Mouse (Mus musculus): ENCODE measurements around the gene Rhbdf1. TPM values are rescaled to one million over a fixed set of nuclear protein-coding genes. Genes with fewer than 3 reads are reported as not detected.

Gene Rhbdf1
- total and polyA plus RNA-seq, 3 experiments = 0.30 to 2.5 (median 0.91) TPM

- no peak for ATAC-seq (ENCODE audit: extremely low read depth, insufficient number of reproducible peaks, low FRiP score, poor library complexity, severe bottlenecking)
- no peak for DNase-seq (ENCODE audit: low spot score)
- Histone ChIP-seq H3K36me3 (replicated peaks) (peaks cover 12% of the 10 kb centered on the region), H3K9me3 (replicated peaks) (no peaks in the 10 kb centered on the region), H3K4me3 (ENCODE audit: low read depth, low read length) (no peak overlapping the region), H3K4me1 (ENCODE audit: insufficient read depth, low read depth, low read length) (peaks cover 4% of the 10 kb centered on the region), H3K27me3 (ENCODE audit: insufficient read depth, low read length) (peaks cover 30% of the 10 kb centered on the region)
- TF ChIP-seq CTCF (IDR thresholded peaks at IDR 0.05; ENCODE audit: low read depth, low read length) = no peak
- no peak for TF ChIP-seq GATA2 (IDR thresholded peaks at IDR 0.05; ENCODE audit: borderline replicate concordance, low read depth, low read length)
- TF ChIP-seq POLR2AphosphoS5 (IDR thresholded peaks at IDR 0.05; ENCODE audit: insufficient replicate concordance, low read depth, low read length) = no peak
- TF ChIP-seq TAL1 (conservative IDR thresholded peaks at IDR 0.05; ENCODE audit: low read depth, low read length) = no peak
- no peak for TF ChIP-seq GATA1 (IDR thresholded peaks at IDR 0.05; ENCODE audit: borderline replicate concordance, low read length)
Observed at GRCm38 (mm10) chr11:32186031-32186430, 36.1 kb downstream of the Rhbdf1 start.

DNA sequence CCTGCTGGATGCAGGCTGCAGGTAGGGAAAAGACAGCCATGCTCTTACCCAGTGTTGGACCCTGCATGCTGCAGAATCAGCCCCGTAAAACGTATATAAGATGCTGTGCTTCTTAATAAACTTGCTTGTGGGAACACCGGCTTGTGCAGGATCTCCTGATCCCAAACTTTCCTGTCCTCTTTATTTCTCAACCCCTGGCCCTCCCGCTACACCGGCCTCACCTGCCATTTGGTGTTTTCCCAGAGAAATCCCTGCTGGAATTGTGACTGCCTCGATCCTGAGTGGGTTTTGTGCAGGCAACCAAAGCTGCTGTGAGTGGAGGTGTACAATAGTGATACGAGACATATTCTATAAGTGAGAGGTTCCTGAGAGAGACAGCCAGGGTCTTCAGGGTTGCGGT, 37.6 kb downstream of the Rhbdf1 start:
- TF ChIP-seq GATA1 (IDR thresholded peaks at IDR 0.05; ENCODE audit: borderline replicate concordance, low read length) (no peak), TAL1 (conservative IDR thresholded peaks at IDR 0.05; ENCODE audit: low read depth, low read length) (no peak), CTCF (IDR thresholded peaks at IDR 0.05; ENCODE audit: low read depth, low read length) (no peak), POLR2AphosphoS5 (IDR thresholded peaks at IDR 0.05; ENCODE audit: insufficient replicate concordance, low read depth, low read length) (no peak), GATA2 (IDR thresholded peaks at IDR 0.05; ENCODE audit: borderline replicate concordance, low read depth, low read length) (no peak)
- no peak for ATAC-seq (ENCODE audit: extremely low read depth, insufficient number of reproducible peaks, low FRiP score, poor library complexity, severe bottlenecking)
- H3K9me3 ChIP-seq (replicated peaks) = no peaks in the 10 kb centered on the region
- no peaks in the 10 kb centered on the region for H3K36me3 ChIP-seq (replicated peaks)
- no peak overlapping the region for H3K4me3 ChIP-seq (ENCODE audit: low read depth, low read length)
- peaks cover under 1% of the 10 kb centered on the region for H3K4me1 ChIP-seq (ENCODE audit: insufficient read depth, low read depth, low read length)
- DNase-seq (ENCODE audit: low spot score) = no peak
- H3K27me3 ChIP-seq (ENCODE audit: insufficient read depth, low read length) = peaks cover 24% of the 10 kb centered on the region

DNA sequence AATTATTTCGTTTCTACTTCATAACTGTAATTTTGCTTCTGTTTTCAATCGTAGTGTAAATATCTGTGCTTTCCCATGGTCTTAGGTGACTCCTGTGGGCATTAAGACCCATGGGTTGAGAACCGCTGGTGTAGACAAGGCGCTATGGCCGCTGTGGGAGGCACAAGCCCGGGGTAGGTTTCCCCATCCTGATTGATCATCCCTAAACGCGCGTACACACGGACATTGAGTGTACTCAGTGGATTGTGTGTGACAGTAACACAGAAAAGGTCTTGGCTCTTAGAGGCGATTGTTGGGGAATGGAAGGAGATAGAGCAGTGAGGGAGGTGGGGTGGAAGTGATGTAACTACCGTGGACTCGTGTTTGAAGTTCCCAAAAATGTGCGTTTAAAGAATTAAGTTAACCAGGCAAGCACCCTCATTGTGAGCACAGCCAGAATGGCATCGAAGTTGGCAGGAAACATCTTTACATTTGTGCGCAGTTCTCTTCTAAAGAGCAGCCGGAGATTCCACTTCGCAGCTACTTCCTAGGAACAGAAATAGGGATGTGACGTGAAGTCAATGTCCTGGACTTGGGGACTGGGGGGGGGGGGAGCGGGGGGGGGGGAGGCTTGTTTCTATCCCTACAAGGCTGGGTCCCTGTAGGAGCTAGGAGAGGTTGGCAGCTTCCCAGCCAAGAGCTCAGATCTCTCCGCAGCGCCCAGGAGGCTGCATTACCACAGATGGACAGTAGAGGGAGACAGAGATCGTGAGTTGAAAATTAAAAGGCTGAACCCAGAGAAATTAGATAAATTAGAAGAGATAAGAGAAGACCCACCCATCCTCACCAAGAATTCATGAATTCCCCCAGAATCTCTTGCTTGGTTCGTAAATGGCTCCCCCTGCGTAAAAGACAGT, 39.9 kb downstream of the Rhbdf1 start:
- TF ChIP-seq GATA2 (IDR thresholded peaks at IDR 0.05; ENCODE audit: borderline replicate concordance, low read depth, low read length) = no peak
- TF ChIP-seq CTCF (IDR thresholded peaks at IDR 0.05; ENCODE audit: low read depth, low read length) = peak; percentile 70
- H3K36me3 ChIP-seq (replicated peaks) = no peaks in the 10 kb centered on the region
- ATAC-seq (ENCODE audit: extremely low read depth, insufficient number of reproducible peaks, low FRiP score, poor library complexity, severe bottlenecking) (no peak), DNase-seq (ENCODE audit: low spot score) (peak; percentile 51)
- H3K4me3 ChIP-seq (ENCODE audit: low read depth, low read length) = no peak overlapping the region
- peaks cover 30% of the 10 kb centered on the region for H3K27me3 ChIP-seq (ENCODE audit: insufficient read depth, low read length)
- peaks cover 6% of the 10 kb centered on the region; the same call in 1 of the 2 replicates for H3K9me3 ChIP-seq (replicated peaks)
- H3K4me1 ChIP-seq (ENCODE audit: insufficient read depth, low read depth, low read length) = no peaks in the 10 kb centered on the region; the same call in 1 of the 2 replicates

- H3K27me3 ChIP-seq (ENCODE audit: insufficient read depth, low read length) = peaks cover 35% of the 10 kb centered on the region
- no peaks in the 10 kb centered on the region for H3K36me3 ChIP-seq (replicated peaks)
- TF ChIP-seq POLR2AphosphoS5 (IDR thresholded peaks at IDR 0.05; ENCODE audit: insufficient replicate concordance, low read depth, low read length) (no peak), TAL1 (conservative IDR thresholded peaks at IDR 0.05; ENCODE audit: low read depth, low read length) (no peak), GATA1 (IDR thresholded peaks at IDR 0.05; ENCODE audit: borderline replicate concordance, low read length) (no peak), GATA2 (IDR thresholded peaks at IDR 0.05; ENCODE audit: borderline replicate concordance, low read depth, low read length) (no peak), CTCF (IDR thresholded peaks at IDR 0.05; ENCODE audit: low read depth, low read length) (no peak)
- peaks cover 6% of the 10 kb centered on the region; the same call in 1 of the 2 replicates for H3K9me3 ChIP-seq (replicated peaks)
- H3K4me3 ChIP-seq (ENCODE audit: low read depth, low read length) = no peak overlapping the region
- DNase-seq (ENCODE audit: low spot score) = no peak
- no peaks in the 10 kb centered on the region; the same call in 1 of the 2 replicates for H3K4me1 ChIP-seq (ENCODE audit: insufficient read depth, low read depth, low read length)
- ATAC-seq (ENCODE audit: extremely low read depth, insufficient number of reproducible peaks, low FRiP score, poor library complexity, severe bottlenecking) = no peak
Observed at GRCm38 (mm10) chr11:32181246-32181645, 40.9 kb downstream of the Rhbdf1 start.

DNA sequence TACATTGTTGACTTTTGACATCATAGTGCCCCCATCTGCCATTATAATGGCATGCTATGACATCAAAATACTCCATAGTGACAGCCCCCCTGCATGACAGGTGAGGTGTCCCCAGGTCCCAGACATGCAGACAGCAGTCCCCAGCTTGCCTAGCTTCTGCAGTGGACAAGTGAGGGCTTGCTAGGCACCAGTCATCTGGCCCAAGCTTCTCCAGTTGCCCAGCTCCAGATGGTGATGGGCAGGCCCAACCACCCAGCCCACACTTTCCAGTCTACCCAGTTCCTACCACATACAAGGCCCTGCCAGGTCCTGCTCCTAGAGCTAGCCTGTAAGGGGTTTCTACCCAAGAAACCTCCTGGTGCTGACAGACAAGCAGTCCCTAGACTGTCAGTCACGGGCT, 43.6 kb downstream of the Rhbdf1 start:
- H3K4me3 ChIP-seq (ENCODE audit: low read depth, low read length) = no peak overlapping the region
- peaks cover 26% of the 10 kb centered on the region for H3K27me3 ChIP-seq (ENCODE audit: insufficient read depth, low read length)
- ATAC-seq (ENCODE audit: extremely low read depth, insufficient number of reproducible peaks, low FRiP score, poor library complexity, severe bottlenecking) = no peak
- H3K9me3 ChIP-seq (replicated peaks) = peaks cover 6% of the 10 kb centered on the region; the same call in 1 of the 2 replicates
- no peak for TF ChIP-seq POLR2AphosphoS5 (IDR thresholded peaks at IDR 0.05; ENCODE audit: insufficient replicate concordance, low read depth, low read length)
- H3K36me3 ChIP-seq (replicated peaks) = no peaks in the 10 kb centered on the region
- H3K4me1 ChIP-seq (ENCODE audit: insufficient read depth, low read depth, low read length) = no peaks in the 10 kb centered on the region; the same call in 1 of the 2 replicates
- no peak for DNase-seq (ENCODE audit: low spot score)

DNA sequence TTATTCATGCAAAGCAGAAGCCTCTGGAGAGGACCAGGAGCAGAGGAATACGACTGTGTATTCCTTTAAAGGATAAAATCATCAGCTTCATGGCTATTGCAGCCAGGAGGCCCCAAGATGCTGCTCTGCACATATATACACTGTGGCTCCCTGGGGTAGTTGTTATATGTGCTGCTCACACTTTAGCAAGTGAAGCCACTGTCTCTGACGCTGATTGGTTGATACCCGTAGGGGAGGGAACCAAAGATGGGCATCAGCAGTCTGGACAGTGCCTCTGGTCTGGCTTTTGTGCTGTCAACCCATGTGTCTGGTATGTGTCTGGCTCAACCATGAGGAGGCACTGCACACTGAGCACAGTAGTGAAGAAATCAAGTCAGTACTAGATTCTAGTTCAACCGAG, 55.4 kb downstream of the Rhbdf1 start:
- H3K36me3 ChIP-seq (replicated peaks) = no peaks in the 10 kb centered on the region
- peaks cover 21% of the 10 kb centered on the region for H3K27me3 ChIP-seq (ENCODE audit: insufficient read depth, low read length)
- H3K4me3 ChIP-seq (ENCODE audit: low read depth, low read length) = no peak overlapping the region
- DNase-seq (ENCODE audit: low spot score) = no peak
- no peaks in the 10 kb centered on the region for H3K9me3 ChIP-seq (replicated peaks)
- TF ChIP-seq GATA2 (IDR thresholded peaks at IDR 0.05; ENCODE audit: borderline replicate concordance, low read depth, low read length) (no peak), TAL1 (conservative IDR thresholded peaks at IDR 0.05; ENCODE audit: low read depth, low read length) (no peak), GATA1 (IDR thresholded peaks at IDR 0.05; ENCODE audit: borderline replicate concordance, low read length) (no peak), CTCF (IDR thresholded peaks at IDR 0.05; ENCODE audit: low read depth, low read length) (no peak), POLR2AphosphoS5 (IDR thresholded peaks at IDR 0.05; ENCODE audit: insufficient replicate concordance, low read depth, low read length) (no peak)
- H3K4me1 ChIP-seq (ENCODE audit: insufficient read depth, low read depth, low read length) = peaks cover 8% of the 10 kb centered on the region
- no peak for ATAC-seq (ENCODE audit: extremely low read depth, insufficient number of reproducible peaks, low FRiP score, poor library complexity, severe bottlenecking)

Data from G1E (cell line).